8 mouse cellular contexts compared by ENCODE assay signal in the genomic region with DNA sequence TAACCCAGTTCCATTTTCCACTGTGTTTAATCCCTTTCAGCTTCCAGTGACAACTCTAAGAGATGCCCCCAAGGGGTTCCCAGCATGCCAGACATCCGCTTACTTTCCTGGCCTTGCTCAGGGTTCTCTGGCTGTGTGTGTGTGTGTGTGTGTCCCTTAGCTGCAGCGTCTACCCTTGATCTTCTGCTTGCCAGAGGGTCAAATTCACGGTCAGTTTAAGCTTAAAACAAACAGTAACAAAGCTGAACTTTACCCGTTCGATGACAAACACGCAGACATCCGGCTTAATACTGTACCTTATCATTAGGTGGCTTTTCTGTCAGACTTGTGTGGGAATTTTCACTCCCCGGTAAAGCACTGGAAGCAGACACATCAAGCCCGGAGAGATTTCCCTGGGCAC. TPM values are rescaled to one million over a fixed set of nuclear protein-coding genes. Genes with fewer than 3 reads are reported as not detected.
DNase-seq lines count a peak whose midpoint lies in the region; ATAC-seq and TF ChIP-seq lines count a peak whose summit lies in the region.

A gene (plus strand): TSS at position 281 of the 400 bp plus-strand sequence.

- WGBS in heart, adult 2 months = 65% methylated on average over 9 of the region's 9 CpGs
- WGBS in heart, embryonic 16.5 days = 61% methylated on average over 9 of the region's 9 CpGs
- 73% methylated on average over 9 of the region's 9 CpGs for WGBS in limb, embryonic 13.5 days

- no peak within 1 kb of the TSS for H3K27ac ChIP-seq in heart, adult 2 months
- H3K27ac ChIP-seq in MEL (ENCODE audit: control insufficient read depth, low read depth, low read length) = no peak within 1 kb of the TSS
- no peak within 1 kb of the TSS for H3K27ac ChIP-seq in heart, embryonic 16.5 days (ENCODE audit: low read length)
- no peak within 1 kb of the TSS for H3K27ac ChIP-seq in limb, embryonic 13.5 days

- H3K4me3 ChIP-seq in heart, adult 2 months = no peak within 1 kb of the TSS
- H3K4me3 ChIP-seq in MEL (ENCODE audit: control insufficient read depth in 1 of 2, insufficient read depth in 1 of 2, low read depth in 2 of 2, low read length in 2 of 2) = no peak within 1 kb of the TSS
- H3K4me3 ChIP-seq in heart, embryonic 16.5 days (ENCODE audit: low read length) = no peak within 1 kb of the TSS
- H3K4me3 ChIP-seq in limb, embryonic 13.5 days = no peak within 1 kb of the TSS

- H3K9ac ChIP-seq in heart, adult 2 months (ENCODE audit: low read depth, low read length) = no peak within 1 kb of the TSS
- no peak within 1 kb of the TSS for H3K9ac ChIP-seq in MEL (ENCODE audit: control insufficient read depth, low read depth, low read length, poor library complexity, severe bottlenecking)
- no peak within 1 kb of the TSS for H3K9ac ChIP-seq in heart, embryonic 16.5 days (ENCODE audit: low read length)
- no peak within 1 kb of the TSS for H3K9ac ChIP-seq in limb, embryonic 13.5 days

- 0 out of 2 replicates have a peak, but pooled peaks cover 1% of the 10 kb centered on the region for H3K27me3 ChIP-seq in heart, adult 2 months (ENCODE audit: control insufficient read depth, insufficient read depth, low read length)
- H3K27me3 ChIP-seq in MEL (ENCODE audit: control insufficient read depth in 1 of 2, insufficient read depth in 2 of 2, low read length in 2 of 2) = no peaks in the 10 kb centered on the region
- peaks cover 3% of the 10 kb centered on the region for H3K27me3 ChIP-seq in heart, embryonic 16.5 days (ENCODE audit: control insufficient read depth, insufficient read depth, low read length)
- peaks cover 7% of the 10 kb centered on the region for H3K27me3 ChIP-seq in limb, embryonic 13.5 days

- no peak for ATAC-seq in heart, embryonic 16.5 days (replicated peaks; ENCODE audit: extremely low read depth, insufficient read depth, low FRiP score)
- ATAC-seq in limb, embryonic 13.5 days (ENCODE audit: low FRiP score, low read depth) = no peak

- no peaks in the 10 kb centered on the region for H3K36me3 ChIP-seq in heart, adult 2 months (ENCODE audit: control insufficient read depth, insufficient read depth, low read length)
- peaks cover 0 to 17% of the 10 kb centered on the region in 2 experiments; a peak in 2 of 4 replicates for H3K36me3 ChIP-seq in MEL (ENCODE audit: control insufficient read depth in 1 of 2, insufficient read depth in 2 of 2, low read length in 2 of 2)
- H3K36me3 ChIP-seq in heart, embryonic 16.5 days (ENCODE audit: control insufficient read depth, insufficient read depth) = no peaks in the 10 kb centered on the region
- no peaks in the 10 kb centered on the region for H3K36me3 ChIP-seq in limb, embryonic 13.5 days

- no peak for TF ChIP-seq RAD21 in MEL (IDR thresholded peaks at IDR 0.05; ENCODE audit: low read depth, low read length)

- intact Hi-C loops in heart, adult 2 months (cut with DNase I) = no loop called here
- intact Hi-C loops in heart, postnatal 14 days (cut with DNase I) = no loop called here

- H3K4me1 ChIP-seq in heart, adult 2 months (ENCODE audit: control insufficient read depth, insufficient read depth, low read length) = no peaks in the 10 kb centered on the region
- H3K4me1 ChIP-seq in MEL (ENCODE audit: control insufficient read depth in 1 of 2, insufficient read depth in 2 of 2, low read length in 2 of 2) = peaks cover 12 to 22% of the 10 kb centered on the region in 2 experiments
- no peaks in the 10 kb centered on the region for H3K4me1 ChIP-seq in heart, embryonic 16.5 days (ENCODE audit: control insufficient read depth, insufficient read depth, low read length)
- H3K4me1 ChIP-seq in limb, embryonic 13.5 days = no peaks in the 10 kb centered on the region

- H3K4me2 ChIP-seq in heart, embryonic 16.5 days (ENCODE audit: low read depth, low read length) = no peak within 1 kb of the TSS
- H3K4me2 ChIP-seq in limb, embryonic 13.5 days (replicated peaks) = no peak within 1 kb of the TSS

- H3K79me2 ChIP-seq in heart, adult 2 months (replicated peaks; ENCODE audit: control insufficient read depth, insufficient read depth, low read length) = no peaks in the 10 kb centered on the region
- H3K79me2 ChIP-seq in MEL (ENCODE audit: control insufficient read depth, insufficient read depth, low read length, poor library complexity) = no peaks in the 10 kb centered on the region

- TF ChIP-seq EP300 in heart, adult 2 months (IDR thresholded peaks at IDR 0.05; ENCODE audit: insufficient read depth, low read depth, low read length) = no peak
- TF ChIP-seq EP300 in MEL (IDR thresholded peaks at IDR 0.05; ENCODE audit: low read depth in 1 of 2, low read length in 2 of 2) = no peak

- H3K9me3 ChIP-seq in MEL (replicated peaks; ENCODE audit: insufficient read depth, low read length) = no peaks in the 10 kb centered on the region
- H3K9me3 ChIP-seq in heart, embryonic 16.5 days (replicated peaks; ENCODE audit: control insufficient read depth, low read length) = no peaks in the 10 kb centered on the region
- H3K9me3 ChIP-seq in limb, embryonic 13.5 days = no peaks in the 10 kb centered on the region

- DNase-seq in heart, adult 2 months = no peak
- DNase-seq in heart, postnatal 14 days = no peak
- no peak for DNase-seq in MEL (ENCODE audit: low read depth, low spot score)
- no peak for DNase-seq in ovary, adult 18-20 months (ENCODE audit: low spot score)
- no peak for DNase-seq in embryo, embryonic 10 days (ENCODE audit: low spot score)
- DNase-seq in ovary, postnatal 36 days (ENCODE audit: low spot score) = no peak

- TF ChIP-seq CTCF in heart, adult 2 months (IDR thresholded peaks at IDR 0.05) = no peak
- TF ChIP-seq CTCF in MEL (IDR thresholded peaks at IDR 0.05 in 2 of 3, conservative IDR thresholded peaks at IDR 0.05 in 1 of 3; ENCODE audit: control insufficient read depth in 1 of 3, insufficient read depth in 1 of 3, low read depth in 2 of 3, low read length in 3 of 3, poor library complexity in 1 of 3, severe bottlenecking in 1 of 3) = no peak

- no peak for TF ChIP-seq POLR2A in heart, adult 2 months (IDR thresholded peaks at IDR 0.05; ENCODE audit: insufficient read depth, low read depth, low read length)
- no peak for TF ChIP-seq POLR2A in MEL (IDR thresholded peaks at IDR 0.05; ENCODE audit: control insufficient read depth in 1 of 2, insufficient read depth in 1 of 2, low read depth in 1 of 2, low read length in 2 of 2, poor library complexity in 1 of 2)

TF ChIP-seq in MEL, 35 proteins besides CTCF, POLR2A, EP300 and RAD21:
- no peak for TF ChIP-seq ZC3H11A (IDR thresholded peaks at IDR 0.05; ENCODE audit: low read depth, low read length)

RNA-seq across cellular contexts. Expression of the gene that starts here (rescaled TPM):
- 100 to 1,000 TPM; 134 to 159 TPM for total RNA-seq in heart, adult 2 months (2021)
- polyA plus RNA-seq in heart, adult 2 months (2012; rRNA removed) = 23.3 and 61.3 TPM in 2 replicates
- total RNA-seq in heart, postnatal 14 days (2021) = 1 to 10 TPM in 1 of 2 experiments, under 1 TPM in 1; 0.41 to 2.6 TPM
- 67.5 and 73.4 TPM in 2 replicates for total RNA-seq in MEL (2012; rRNA removed)
- polyA plus RNA-seq in MEL (2012; ENCODE audit: insufficient read depth in 1 of 2, insufficient read length in 2 of 2, low read depth in 1 of 2, low replicate concordance in 2 of 2, missing spikeins in 1 of 2) = 100 to 1,000 TPM in 1 of 2 experiments, not detected in 1; 187 TPM
- 11.8 and 17.0 TPM in 2 replicates for polyA plus RNA-seq in heart, embryonic 16.5 days (2015; fragmentation: Nextera tagmentation; extraction: Ambion mirVana)
- polyA plus RNA-seq in limb, embryonic 13.5 days (2015; fragmentation: Nextera tagmentation; extraction: Ambion mirVana) = 22.3 and 25.0 TPM in 2 replicates

Comparison
In these comparisons a context has a peak if more than half of its experiments do, and no peak if none do; other contexts are left out.
1. RNA of the gene that starts here (total RNA-seq): 134 to 159 TPM in heart, adult 2 months and 67.5 to 73.4 TPM in MEL; 0.41 to 2.6 TPM in heart, postnatal 14 days; every median in the first group is over 10 times any median in the second.